Mouse (Mus musculus) E14TG2a.4 (cell line): ENCODE measurements around the gene Tmem170.

Experiments
- H3K27me3 ChIP-seq: 2 replicates; pipeline ENCODE4 v1.6.1; 2014; ENCODE audit warnings: low read length, control low read depth; ENCODE audit not compliant: insufficient read depth
- H3K36me3 ChIP-seq: 2 replicates; pipeline ENCODE4 v1.6.1; 2014; ENCODE audit warnings: low read length, control low read depth; ENCODE audit not compliant: insufficient read depth
- H3K4me1 ChIP-seq: replicated peaks from 2 replicates; pipeline ENCODE4 v1.6.1; 2014; ENCODE audit warnings: low read depth, low read length, control low read depth
- H3K4me3 ChIP-seq: replicated peaks from 2 replicates; pipeline ENCODE4 v1.5.1; 2014; ENCODE audit warnings: mild to moderate bottlenecking, low read length
- H3K9me3 ChIP-seq: 2 replicates; pipeline ENCODE4 v1.6.1; 2014; ENCODE audit warnings: low read length, control low read depth
- CTCF ChIP-seq: conservative IDR thresholded peaks from 2 replicates; pipeline ENCODE4 v1.5.1; 2014; ENCODE audit warnings: low read length
- NANOG ChIP-seq: IDR thresholded peaks from 2 replicates; pipeline ENCODE4 v1.6.1; 2014; ENCODE audit warnings: borderline replicate concordance, low read length, mixed read lengths
- POU5F1 ChIP-seq: IDR thresholded peaks from 2 replicates; pipeline ENCODE4 v1.6.1; 2014; ENCODE audit warnings: low read length, borderline replicate concordance

Gene Tmem170

GRCm38 (mm10) chr8:111876355-111876948, at the start of gene Tmem170:
TSS of gene Tmem170 (minus strand) at chr8:111876750.
- TF ChIP-seq POU5F1, result no peak
- TF ChIP-seq CTCF, result peak; percentile 80
- Histone ChIP-seq H3K4me1 (peaks cover 60% of the 10 kb centered on the region), H3K36me3 (peaks cover 29% of the 10 kb centered on the region), H3K4me3 (peak within 1 kb of the TSS; percentile 94), H3K9me3 (no peaks in the 10 kb centered on the region), H3K27me3 (no peaks in the 10 kb centered on the region)

GRCm38 (mm10) chr8:111924976-111925375, 48.4 kb upstream of the Tmem170 start:
- Histone ChIP-seq H3K27me3 (no peaks in the 10 kb centered on the region), H3K4me1 (peaks cover 63% of the 10 kb centered on the region), H3K9me3 (no peaks in the 10 kb centered on the region), H3K4me3 (no peak overlapping the region), H3K36me3 (peaks cover 34% of the 10 kb centered on the region)
- no peak for TF ChIP-seq NANOG

- Histone ChIP-seq H3K27me3 (no peaks in the 10 kb centered on the region), H3K36me3 (peaks cover 26% of the 10 kb centered on the region), H3K9me3 (no peaks in the 10 kb centered on the region), H3K4me3 (no peak overlapping the region), H3K4me1 (peaks cover 53% of the 10 kb centered on the region)
- no peak for TF ChIP-seq POU5F1
- TF ChIP-seq CTCF, result peak; percentile 85
- no peak for TF ChIP-seq NANOG
These were observed 46.8 kb upstream of the Tmem170 start for GRCm38 (mm10) chr8:111923383-111923804.

- H3K4me3 ChIP-seq, result peak overlapping the region; percentile 30; the same call in 1 of the 2 replicates
- peaks cover 52% of the 10 kb centered on the region for H3K4me1 ChIP-seq
- H3K36me3 ChIP-seq, result peaks cover 31% of the 10 kb centered on the region
- H3K9me3 ChIP-seq, result no peaks in the 10 kb centered on the region
- TF ChIP-seq NANOG (no peak), CTCF (no peak), POU5F1 (no peak)
- H3K27me3 ChIP-seq, result no peaks in the 10 kb centered on the region
These were observed 44.4 kb upstream of the Tmem170 start for GRCm38 (mm10) chr8:111920971-111921370.

GRCm38 (mm10) chr8:111919663-111920062, 43.1 kb upstream of the Tmem170 start:
- TF ChIP-seq NANOG (no peak), CTCF (peak; percentile 76)

GRCm38 (mm10) chr8:111912860-111913432, 36.4 kb upstream of the Tmem170 start:
- H3K9me3 ChIP-seq, result no peaks in the 10 kb centered on the region
- H3K27me3 ChIP-seq, result peaks cover 20% of the 10 kb centered on the region
- TF ChIP-seq CTCF (no peak), POU5F1 (no peak), NANOG (no peak)
- H3K36me3 ChIP-seq, result peaks cover 52% of the 10 kb centered on the region
- H3K4me1 ChIP-seq, result peaks cover 62% of the 10 kb centered on the region
- H3K4me3 ChIP-seq, result peak overlapping the region; percentile 69

More at GRCm38 (mm10) chr8:111919663-111920062, 43.1 kb upstream of the Tmem170 start:
- H3K27me3 ChIP-seq, result no peaks in the 10 kb centered on the region
- no peak overlapping the region for H3K4me3 ChIP-seq
- H3K9me3 ChIP-seq, result no peaks in the 10 kb centered on the region
- H3K4me1 ChIP-seq, result peaks cover 52% of the 10 kb centered on the region
- peaks cover 39% of the 10 kb centered on the region for H3K36me3 ChIP-seq

- H3K4me1 ChIP-seq, result peaks cover 72% of the 10 kb centered on the region
- peaks cover 25% of the 10 kb centered on the region for H3K27me3 ChIP-seq
- no peak overlapping the region for H3K4me3 ChIP-seq
- H3K36me3 ChIP-seq, result peaks cover 42% of the 10 kb centered on the region
- H3K9me3 ChIP-seq, result no peaks in the 10 kb centered on the region
- TF ChIP-seq CTCF (no peak), POU5F1 (no peak), NANOG (no peak)
These were observed 35.0 kb upstream of the Tmem170 start for GRCm38 (mm10) chr8:111911572-111911971.

- Histone ChIP-seq H3K27me3 (peaks cover 25% of the 10 kb centered on the region), H3K4me1 (peaks cover 70% of the 10 kb centered on the region), H3K9me3 (no peaks in the 10 kb centered on the region), H3K36me3 (peaks cover 24% of the 10 kb centered on the region), H3K4me3 (peak within 1 kb of the TSS; percentile 71)
- TF ChIP-seq CTCF (no peak), POU5F1 (no peak), NANOG (no peak)
These were observed 33.3 kb upstream of the Tmem170 start, which contains the start of gene Chst5 for GRCm38 (mm10) chr8:111909621-111910450. TSS of gene Chst5 (minus strand) at chr8:111910447.
